Mouse (Mus musculus): ENCODE results near the gene Eppin. TPM values are rescaled to one million over a fixed set of nuclear protein-coding genes. Genes with fewer than 3 reads are reported as not detected.

Gene Eppin
- polyA plus RNA-seq, 1 experiment from 2014 or later = not detected

Other genes starting within 250 kb of the Eppin start
- 1.3 and 1.6 TPM in 2 replicates for gene Slpi, start 204.5 kb downstream of the Eppin start, polyA plus RNA-seq (2015; fragmentation: Nextera tagmentation; extraction: Ambion mirVana)
- 0.25 and 0.80 TPM in 2 replicates for gene Rbpjl, start 190.5 kb downstream of the Eppin start, polyA plus RNA-seq (2015; fragmentation: Nextera tagmentation; extraction: Ambion mirVana)
- gene Matn4, start 188.4 kb downstream of the Eppin start, polyA plus RNA-seq (2015; fragmentation: Nextera tagmentation; extraction: Ambion mirVana) = 8.4 and 14.9 TPM in 2 replicates
- 41.9 and 56.5 TPM in 2 replicates for gene Sdc4, start 149.7 kb downstream of the Eppin start, polyA plus RNA-seq (2015; fragmentation: Nextera tagmentation; extraction: Ambion mirVana)
- 32.0 and 40.4 TPM in 2 replicates for gene Sys1, start 136.6 kb downstream of the Eppin start, polyA plus RNA-seq (2015; fragmentation: Nextera tagmentation; extraction: Ambion mirVana)
- 10.5 and 13.5 TPM in 2 replicates for gene Gm20458, start 132.6 kb downstream of the Eppin start, polyA plus RNA-seq (2015; fragmentation: Nextera tagmentation; extraction: Ambion mirVana)
- not detected in 2 replicates for gene Trp53tg5, start 119.9 kb downstream of the Eppin start, polyA plus RNA-seq (2015; fragmentation: Nextera tagmentation; extraction: Ambion mirVana)
- 8.6 and 16.5 TPM in 2 replicates for gene Dbndd2, start 107.5 kb downstream of the Eppin start, polyA plus RNA-seq (2015; fragmentation: Nextera tagmentation; extraction: Ambion mirVana)
- gene Pigt, start 96.1 kb downstream of the Eppin start, polyA plus RNA-seq (2015; fragmentation: Nextera tagmentation; extraction: Ambion mirVana) = 42.1 and 54.1 TPM in 2 replicates
- 10.0 and 39.8 TPM in 2 replicates for gene Wfdc2, start 31.2 kb downstream of the Eppin start, polyA plus RNA-seq (2015; fragmentation: Nextera tagmentation; extraction: Ambion mirVana)
- gene Spint3, start 20.1 kb downstream of the Eppin start, polyA plus RNA-seq (2015; fragmentation: Nextera tagmentation; extraction: Ambion mirVana) = not detected in 2 replicates
- 0.21 and 0.47 TPM in 2 replicates for gene Wfdc6a, start 8.1 kb downstream of the Eppin start, polyA plus RNA-seq (2015; fragmentation: Nextera tagmentation; extraction: Ambion mirVana)
- gene Wfdc6b, start 19.9 kb upstream of the Eppin start, polyA plus RNA-seq (2015; fragmentation: Nextera tagmentation; extraction: Ambion mirVana) = not detected in 2 replicates
- gene Wfdc8, start 20.0 kb upstream of the Eppin start, polyA plus RNA-seq (2015; fragmentation: Nextera tagmentation; extraction: Ambion mirVana) = not detected in 2 replicates
- not detected in 2 replicates for gene Wfdc16, start 45.2 kb upstream of the Eppin start, polyA plus RNA-seq (2015; fragmentation: Nextera tagmentation; extraction: Ambion mirVana)
- gene Wfdc10, start 62.5 kb upstream of the Eppin start, polyA plus RNA-seq (2015; fragmentation: Nextera tagmentation; extraction: Ambion mirVana) = 0.31 TPM in 1 of 2 replicates, not detected in the other
- gene Wfdc9, start 63.0 kb upstream of the Eppin start, polyA plus RNA-seq (2015; fragmentation: Nextera tagmentation; extraction: Ambion mirVana) = not detected in 2 replicates
- gene Wfdc11, start 80.5 kb upstream of the Eppin start, polyA plus RNA-seq (2015; fragmentation: Nextera tagmentation; extraction: Ambion mirVana) = not detected in 2 replicates
- not detected in 2 replicates for gene Wfdc13, start 91.5 kb upstream of the Eppin start, polyA plus RNA-seq (2015; fragmentation: Nextera tagmentation; extraction: Ambion mirVana)
- gene Spint4, start 104.9 kb upstream of the Eppin start, polyA plus RNA-seq (2015; fragmentation: Nextera tagmentation; extraction: Ambion mirVana) = 0.19 TPM in 1 of 2 replicates, not detected in the other
- gene Spint5, start 121.7 kb upstream of the Eppin start, polyA plus RNA-seq (2015; fragmentation: Nextera tagmentation; extraction: Ambion mirVana) = not detected in 2 replicates
- 0.74 and 0.77 TPM in 2 replicates for gene Wfdc3, start 152.3 kb upstream of the Eppin start, polyA plus RNA-seq (2015; fragmentation: Nextera tagmentation; extraction: Ambion mirVana)
- gene Dnttip1, start 152.4 kb upstream of the Eppin start, polyA plus RNA-seq (2015; fragmentation: Nextera tagmentation; extraction: Ambion mirVana) = 51.0 and 51.4 TPM in 2 replicates
- 377 and 382 TPM in 2 replicates for gene Ube2c, start 176.3 kb upstream of the Eppin start, polyA plus RNA-seq (2015; fragmentation: Nextera tagmentation; extraction: Ambion mirVana)
- gene Tnnc2, start 186.4 kb upstream of the Eppin start, polyA plus RNA-seq (2015; fragmentation: Nextera tagmentation; extraction: Ambion mirVana) = 4.9 and 5.2 TPM in 2 replicates
- 42.5 and 43.4 TPM in 2 replicates for gene Snx21, start 192.2 kb upstream of the Eppin start, polyA plus RNA-seq (2015; fragmentation: Nextera tagmentation; extraction: Ambion mirVana)
- gene Acot8, start 211.3 kb upstream of the Eppin start, polyA plus RNA-seq (2015; fragmentation: Nextera tagmentation; extraction: Ambion mirVana) = 12.0 and 15.0 TPM in 2 replicates
- 4.9 TPM in 2 replicates for gene Zswim3, start 211.5 kb upstream of the Eppin start, polyA plus RNA-seq (2015; fragmentation: Nextera tagmentation; extraction: Ambion mirVana)
- gene Zswim1, start 229.1 kb upstream of the Eppin start, polyA plus RNA-seq (2015; fragmentation: Nextera tagmentation; extraction: Ambion mirVana) = 8.1 and 10.3 TPM in 2 replicates
- not detected in 2 replicates for gene Spata25, start 234.9 kb upstream of the Eppin start, polyA plus RNA-seq (2015; fragmentation: Nextera tagmentation; extraction: Ambion mirVana)
- 167 and 180 TPM in 2 replicates for gene Ctsa, start 239.3 kb upstream of the Eppin start, polyA plus RNA-seq (2015; fragmentation: Nextera tagmentation; extraction: Ambion mirVana)
- 43.3 and 47.1 TPM in 2 replicates for gene Neurl2, start 239.9 kb upstream of the Eppin start, polyA plus RNA-seq (2015; fragmentation: Nextera tagmentation; extraction: Ambion mirVana)